Mouse (Mus musculus): ENCODE data around the gene Ak9.

DNA sequence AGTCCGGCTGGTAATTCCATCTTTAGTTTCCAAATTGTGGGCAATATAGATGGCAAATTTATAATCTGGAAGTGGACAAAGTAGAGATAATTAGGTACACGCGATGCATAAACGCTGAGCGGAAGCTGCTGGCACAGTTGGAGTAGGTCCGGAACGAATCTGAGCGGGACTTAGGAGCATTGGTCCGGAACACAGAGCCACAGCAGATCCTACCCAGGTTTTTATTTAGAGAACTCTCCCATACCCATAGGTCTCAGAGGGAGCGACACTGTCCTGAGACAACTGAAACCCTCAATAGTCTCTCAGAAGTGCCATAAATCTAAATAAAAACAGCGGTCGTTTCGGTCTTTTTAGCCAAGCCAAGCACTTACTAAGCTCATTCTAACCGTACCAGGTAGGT, 145.9 kb downstream of the Ak9 start:
- TF ChIP-seq CTCF (IDR thresholded peaks at IDR 0.05; ENCODE audit: control insufficient read depth, insufficient read depth, insufficient read length) (no peak), MYOD1 (IDR thresholded peaks at IDR 0.05; ENCODE audit: control insufficient read depth, insufficient read length, low read depth) (no peak), MYOG (IDR thresholded peaks at IDR 0.05; ENCODE audit: control insufficient read depth, extremely low read depth, insufficient read length) (no peak), MAX (IDR thresholded peaks at IDR 0.05) (no peak), USF1 (IDR thresholded peaks at IDR 0.05; ENCODE audit: low read depth) (no peak)

Measured in C2C12 (cell line).